Mouse (Mus musculus): ENCODE measurements at regions not wholly inside any gene's neighbourhood (a gene's known extent, or its start where the extent isn't known, plus 50 kb on each side); places are given as distances from the start of the nearest gene placed in this dataset.

DNA sequence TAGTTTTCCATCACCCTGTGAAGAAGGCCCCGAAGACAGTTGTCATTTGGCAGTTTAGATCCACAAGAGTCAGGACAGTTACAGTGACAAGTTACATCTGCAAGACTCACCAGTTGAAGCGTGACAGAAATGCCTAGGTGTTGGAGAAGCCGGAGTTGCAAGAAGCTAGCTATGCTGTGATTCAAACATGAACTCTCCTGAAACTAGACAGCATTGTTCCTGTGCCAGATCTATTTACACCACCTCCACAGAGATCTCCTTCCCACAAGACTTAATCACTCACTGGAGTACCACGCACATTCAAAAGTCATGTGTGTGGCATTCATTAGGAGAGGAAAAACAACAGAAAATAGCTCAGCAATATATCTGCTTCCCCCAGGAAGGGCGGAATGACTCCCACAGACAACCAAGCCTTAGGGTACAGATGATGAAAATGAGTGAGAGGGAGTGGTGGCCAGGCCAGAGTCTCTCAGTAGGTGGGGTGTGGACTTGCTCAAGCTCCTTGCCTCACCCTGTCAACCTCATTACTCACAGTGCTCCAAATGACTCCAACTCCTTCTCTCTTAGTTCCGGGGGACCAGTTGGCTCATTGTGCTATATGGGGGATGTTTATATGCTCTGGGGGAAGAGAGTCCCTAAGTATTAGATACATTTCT lies 679.7 kb downstream of the Epha4 start:
- ATAC-seq (replicated peaks; ENCODE audit: poor library complexity), result no peak

DNA sequence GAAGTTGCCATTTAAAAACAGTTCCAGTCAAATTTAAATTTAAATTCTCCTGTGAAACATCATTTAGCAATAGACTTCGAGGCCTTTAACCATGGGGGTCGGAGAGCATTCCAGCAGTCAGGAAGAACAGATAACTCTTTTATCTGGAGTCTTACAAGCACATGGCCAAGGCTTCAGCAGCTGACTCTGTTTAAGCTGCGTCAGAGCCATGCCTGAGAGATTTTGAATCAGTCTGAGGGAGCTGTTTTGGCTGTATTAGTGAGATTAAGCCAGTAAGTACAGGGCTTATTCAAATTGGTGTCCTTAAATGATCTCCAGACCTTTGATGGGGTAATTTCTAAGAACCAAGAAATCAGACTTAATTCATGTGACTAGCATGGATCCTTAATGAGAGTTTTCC lies 665.5 kb downstream of the Epha4 start:
- no peak for ATAC-seq (replicated peaks; ENCODE audit: poor library complexity)

DNA sequence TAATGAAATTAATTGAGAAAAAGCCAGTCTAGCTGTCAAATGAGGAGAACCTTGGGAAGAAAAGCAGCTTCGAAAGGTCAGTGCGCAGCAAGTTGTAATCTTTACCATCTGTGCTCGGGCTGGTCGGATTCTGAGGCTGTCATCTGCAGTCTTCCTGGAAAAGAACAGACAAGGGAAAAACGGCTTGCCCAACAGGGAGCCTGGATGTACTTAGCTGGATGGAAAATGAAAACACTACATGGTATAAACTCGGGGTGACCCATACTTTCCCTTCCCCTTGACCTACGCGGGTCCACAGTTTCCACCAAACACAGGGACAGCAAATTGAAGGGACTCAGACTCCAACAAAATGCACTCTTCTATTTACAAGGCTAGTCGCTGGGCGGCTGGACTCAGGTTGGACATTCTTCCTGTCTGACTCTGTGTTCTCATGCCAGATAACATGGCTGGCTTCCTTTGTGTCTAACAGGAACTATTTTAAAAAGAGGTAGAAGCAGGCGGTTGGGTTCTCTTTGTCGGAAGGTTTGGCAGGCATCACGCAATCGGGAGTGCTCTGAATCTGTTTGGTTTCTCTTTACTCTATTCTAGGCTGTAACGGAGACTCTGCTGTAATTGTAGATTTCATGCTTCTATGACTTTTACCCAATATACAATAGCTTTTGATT lies 648.5 kb downstream of the Epha4 start:
- ATAC-seq (replicated peaks; ENCODE audit: poor library complexity), result no peak

DNA sequence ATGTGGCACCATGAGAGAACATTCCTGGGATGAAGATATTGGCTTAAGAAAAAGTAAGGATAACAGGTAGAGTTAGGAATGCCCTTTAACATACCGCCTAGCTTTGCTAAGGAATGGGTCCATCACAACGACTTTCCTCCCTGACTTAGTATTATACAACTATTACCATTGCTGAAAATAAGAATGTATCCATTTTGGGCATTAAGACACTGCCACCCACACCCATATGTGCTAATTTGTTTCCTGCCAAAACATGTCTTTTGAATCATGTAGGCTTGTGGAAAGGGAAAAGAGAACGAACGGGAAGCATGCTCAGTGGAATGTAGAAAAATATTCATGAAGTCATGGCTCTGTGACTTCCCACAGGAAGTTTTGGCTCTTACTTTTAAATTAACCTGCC lies 641.7 kb downstream of the Epha4 start:
- ATAC-seq (replicated peaks; ENCODE audit: poor library complexity), result no peak

DNA sequence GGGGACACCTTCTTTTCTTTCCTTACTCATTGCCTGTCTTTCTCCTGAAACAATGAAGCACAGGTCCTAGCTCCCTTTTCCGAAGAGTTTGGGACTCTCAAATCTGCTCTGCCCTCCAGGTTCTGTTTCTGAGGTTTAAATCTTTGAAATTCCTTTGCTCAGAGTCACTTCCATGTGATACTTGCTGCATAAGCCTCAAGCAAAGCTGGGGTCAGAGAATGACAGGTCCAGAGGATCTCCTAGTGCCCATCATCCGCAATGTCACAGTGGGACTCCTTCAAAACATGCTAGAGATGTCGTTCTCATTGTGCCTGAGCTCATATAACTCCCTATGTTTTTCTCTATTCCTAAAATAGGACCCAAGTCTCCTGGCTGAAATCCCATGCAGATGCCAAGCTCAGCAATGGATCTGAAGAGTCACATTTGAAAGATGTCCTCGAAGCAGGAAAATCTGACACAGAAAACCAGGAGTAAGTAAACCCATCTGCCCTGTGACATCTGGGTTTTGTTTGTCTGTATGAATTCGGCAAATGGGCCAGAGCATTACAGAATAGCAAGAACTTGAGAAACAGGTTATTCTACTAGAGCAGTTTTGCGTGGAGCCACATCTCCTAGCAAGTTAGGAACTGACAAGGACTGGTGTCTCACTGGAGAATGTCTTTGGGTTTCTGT lies 634.6 kb downstream of the Epha4 start:
- no peak for ATAC-seq (replicated peaks; ENCODE audit: poor library complexity)

DNA sequence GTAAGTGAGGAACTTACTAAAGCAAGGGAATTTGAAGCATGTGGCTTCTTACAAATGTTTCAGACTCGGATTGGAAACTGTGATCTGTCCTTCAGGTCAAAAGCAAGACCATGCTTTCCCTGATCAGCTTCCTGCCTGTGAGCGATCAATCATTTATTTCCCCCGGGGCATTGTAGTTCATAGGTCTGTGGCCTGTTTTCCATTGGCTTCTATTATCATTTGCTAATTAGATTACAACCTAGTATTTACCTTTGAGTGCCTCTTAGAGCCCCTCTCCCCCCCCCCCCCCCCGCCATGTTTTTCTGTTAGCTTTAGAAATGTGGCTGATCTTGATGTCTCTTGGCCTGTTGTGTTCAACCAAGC lies 634.1 kb downstream of the Epha4 start:
- ATAC-seq (replicated peaks; ENCODE audit: poor library complexity), result no peak

DNA sequence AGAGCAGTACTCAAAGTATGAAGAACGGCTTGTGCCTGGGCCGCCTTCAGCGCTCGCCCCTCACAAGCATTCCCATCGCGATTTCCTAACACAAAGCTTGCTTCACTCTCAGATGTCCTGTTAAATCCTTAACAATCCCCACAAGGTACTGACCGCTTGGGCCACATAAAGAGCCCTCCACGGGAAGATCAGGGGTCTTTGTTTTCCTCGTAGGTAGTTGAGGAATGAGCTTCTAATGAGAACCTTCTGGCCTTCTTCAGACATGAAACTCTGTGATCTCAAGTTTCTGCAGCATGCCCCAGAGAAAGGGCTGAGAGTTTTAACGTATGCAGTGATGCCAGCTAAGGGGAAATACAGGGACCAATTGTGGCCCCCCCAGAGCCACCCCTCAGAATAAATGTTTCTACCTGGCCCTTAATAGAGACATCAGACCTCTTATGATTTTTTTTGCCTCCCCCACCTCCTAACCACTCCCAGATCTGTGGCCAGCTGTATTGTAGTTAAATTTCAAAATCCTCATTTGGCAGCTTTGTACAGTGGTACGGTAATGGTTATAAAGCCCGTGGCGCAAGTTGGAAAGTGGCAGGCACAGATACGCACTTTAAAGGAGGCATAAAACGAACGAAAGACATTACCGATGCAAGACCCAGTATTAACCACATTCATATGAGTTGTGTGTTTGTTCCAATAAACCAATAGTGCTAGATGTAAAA lies 618.6 kb downstream of the Epha4 start:
- no peak for ATAC-seq (replicated peaks; ENCODE audit: poor library complexity)

DNA sequence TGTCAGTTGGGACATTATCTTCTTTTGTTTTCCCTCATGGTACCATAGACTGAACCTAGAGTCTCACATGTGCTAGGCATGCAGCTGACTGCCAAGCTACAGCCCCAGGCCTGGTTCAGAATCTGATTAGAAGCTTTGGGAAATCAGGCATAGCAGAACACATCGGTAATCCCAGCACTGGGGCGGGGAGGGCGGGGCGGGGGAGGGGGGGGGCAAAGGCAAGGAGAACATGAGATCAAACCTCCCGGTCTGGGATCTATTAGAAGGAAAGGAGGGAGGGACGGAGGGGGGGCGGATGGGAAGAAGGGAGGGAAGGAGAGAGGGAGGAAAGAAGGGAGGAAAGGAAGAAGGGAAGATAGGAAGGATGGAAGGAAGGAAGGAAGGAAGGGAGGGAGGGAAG lies 617.5 kb downstream of the Epha4 start:
- ATAC-seq (replicated peaks; ENCODE audit: poor library complexity), result no peak

DNA sequence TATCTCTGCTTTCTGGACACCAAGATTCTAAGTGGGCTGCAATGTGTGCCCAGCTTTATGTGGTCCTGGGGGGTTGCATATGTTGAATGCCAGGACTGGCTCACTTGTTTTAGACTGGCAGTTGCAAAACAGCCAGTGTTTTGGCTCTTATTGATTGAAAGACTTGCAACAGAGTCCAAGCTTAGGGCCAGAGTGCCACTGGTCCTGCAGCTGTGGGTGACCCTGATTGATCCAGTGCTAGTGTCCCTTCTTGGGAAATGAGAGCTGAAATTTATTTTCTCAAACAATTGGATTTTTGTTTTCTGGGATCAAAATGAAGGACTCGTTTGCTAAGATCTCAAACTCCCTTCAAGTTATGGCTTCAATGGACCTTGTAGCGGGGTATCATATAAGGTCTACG lies 603.4 kb downstream of the Epha4 start:
- ATAC-seq (replicated peaks; ENCODE audit: poor library complexity), result no peak

DNA sequence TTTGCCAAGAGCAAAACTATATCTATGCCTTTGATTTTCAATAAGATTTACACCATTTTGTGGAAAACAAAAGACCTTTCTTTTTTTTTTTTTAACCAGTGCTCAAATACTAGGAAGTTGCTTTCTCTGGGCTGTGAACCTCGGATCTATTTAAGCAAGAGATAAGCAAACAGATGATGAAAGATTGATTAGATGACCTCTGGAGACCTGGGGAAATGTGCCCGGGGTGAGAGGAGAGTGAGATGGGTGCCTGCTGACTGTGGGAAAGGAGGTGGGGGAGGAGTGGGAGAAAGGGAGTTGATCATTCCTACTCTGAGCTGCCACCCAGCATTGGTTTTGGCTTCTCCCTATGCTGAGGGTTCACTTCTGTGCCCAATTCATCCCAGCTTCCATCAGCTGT lies 595.3 kb downstream of the Epha4 start:
- no peak for ATAC-seq (replicated peaks; ENCODE audit: poor library complexity)

DNA sequence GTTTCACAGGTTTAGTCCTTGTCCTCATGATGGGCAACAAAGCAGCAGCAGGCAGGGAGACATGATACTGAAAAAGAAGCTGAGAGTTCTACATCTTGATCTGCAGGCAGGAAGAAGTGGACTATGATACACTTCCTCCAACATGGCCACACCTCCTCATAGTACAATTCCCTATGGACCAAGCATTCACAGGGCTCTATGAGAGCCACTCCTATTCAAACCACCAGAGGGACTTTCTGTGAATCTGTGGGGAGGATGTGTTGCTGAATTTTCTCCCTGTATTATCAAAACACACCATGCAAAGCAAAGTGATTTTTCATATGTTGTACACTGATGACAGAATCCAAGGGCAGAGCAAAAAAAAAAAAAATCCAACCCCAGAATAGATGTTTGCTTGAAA lies 594.3 kb downstream of the Epha4 start:
- no peak for ATAC-seq (replicated peaks; ENCODE audit: poor library complexity)

DNA sequence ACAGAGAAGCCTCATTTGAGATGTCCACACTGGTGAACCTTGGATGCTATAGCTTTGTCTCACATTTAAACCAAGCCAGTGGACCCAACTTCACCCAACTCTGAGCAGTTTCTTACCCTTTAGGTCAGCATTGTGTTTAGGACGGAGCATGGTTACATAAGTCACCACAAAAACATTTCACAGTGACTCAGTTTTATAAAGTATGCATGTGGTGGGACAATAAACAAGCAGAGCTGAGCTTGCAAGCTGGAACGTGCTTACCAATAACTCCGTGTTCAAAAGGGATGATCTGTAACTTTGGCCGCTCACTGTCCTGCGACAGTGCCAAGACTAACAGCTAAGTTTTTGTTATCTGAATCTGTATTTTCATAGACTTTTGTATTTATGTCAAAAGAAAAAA lies 587.8 kb downstream of the Epha4 start:
- ATAC-seq (replicated peaks; ENCODE audit: poor library complexity), result no peak

DNA sequence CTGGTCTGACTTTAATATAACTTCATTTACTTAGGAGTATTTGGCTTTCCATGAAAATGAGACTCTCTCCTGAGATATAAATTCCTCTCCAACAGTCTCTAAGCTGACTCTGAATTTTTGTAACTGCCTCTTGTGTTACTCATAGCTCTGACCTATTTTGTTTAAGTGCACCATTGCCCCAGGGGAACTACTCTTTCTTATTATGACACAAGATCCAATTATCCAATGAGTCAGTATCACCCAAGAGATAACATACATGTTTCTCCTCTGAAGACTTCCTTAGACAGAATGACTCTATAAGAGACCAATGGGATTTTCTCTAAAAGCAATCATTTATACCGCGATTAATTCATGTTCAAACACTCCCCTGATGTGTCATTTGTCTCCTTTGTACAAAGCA lies 586.9 kb downstream of the Epha4 start:
- ATAC-seq (replicated peaks; ENCODE audit: poor library complexity), result no peak

DNA sequence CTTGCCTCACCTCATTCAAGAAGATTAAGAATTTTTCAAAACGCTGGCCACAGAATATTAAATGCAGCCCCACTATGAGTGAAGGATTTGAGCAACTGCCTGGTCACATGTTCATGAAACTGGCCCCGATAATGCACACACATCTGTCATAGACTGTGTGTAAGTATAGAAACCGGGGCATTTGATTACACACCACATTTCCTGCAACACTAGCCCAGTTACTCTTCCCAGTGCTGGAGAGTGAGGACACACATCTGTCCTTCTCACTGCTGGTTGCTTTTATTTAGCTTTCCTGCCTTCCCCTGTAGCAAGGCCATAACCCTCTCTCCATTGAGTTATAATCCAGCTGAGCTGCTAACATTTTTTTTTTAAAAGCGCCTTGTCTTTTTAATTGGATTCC lies 581.4 kb downstream of the Epha4 start:
- no peak for ATAC-seq (replicated peaks; ENCODE audit: poor library complexity)

DNA sequence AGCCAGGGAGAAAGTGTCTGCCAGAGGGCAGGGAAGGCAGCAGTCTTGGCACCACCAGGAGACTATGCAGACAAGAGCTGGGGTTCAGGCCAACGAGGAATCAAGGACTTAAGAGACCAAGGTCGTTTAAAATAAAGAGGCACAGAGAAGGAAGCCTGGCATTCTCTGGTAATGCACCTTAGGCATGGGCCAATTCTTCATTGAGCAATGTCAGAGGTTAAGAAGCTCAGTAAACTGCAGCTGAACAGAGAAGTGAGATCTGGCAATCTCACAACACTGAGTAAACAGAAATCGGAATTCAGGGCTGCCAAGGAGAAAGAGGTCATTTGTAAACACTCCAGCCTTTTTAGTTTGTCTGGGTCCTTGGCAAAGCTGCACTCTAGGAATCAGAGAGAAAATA lies 572.2 kb downstream of the Epha4 start:
- no peak for ATAC-seq (replicated peaks; ENCODE audit: poor library complexity)

DNA sequence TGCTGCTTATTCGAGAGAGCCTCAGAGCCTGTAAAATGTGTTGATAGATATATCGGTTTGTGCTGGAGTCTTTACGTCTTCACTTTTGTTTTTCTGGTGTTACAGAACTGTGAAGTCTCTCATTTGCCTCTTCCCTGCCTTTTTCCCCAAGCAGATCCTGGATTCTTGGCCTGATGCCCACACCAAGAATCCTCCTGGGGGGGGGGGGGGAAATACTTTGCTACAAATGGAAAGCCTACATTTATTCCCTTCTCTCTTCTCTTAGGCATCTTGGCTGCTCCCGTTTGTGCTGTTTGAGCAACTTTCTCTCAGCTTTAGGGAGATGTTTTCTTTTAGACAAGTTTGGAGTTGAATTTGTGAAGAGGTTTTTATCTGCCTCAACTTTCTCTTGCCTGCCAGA lies 570.8 kb downstream of the Epha4 start:
- no peak for ATAC-seq (replicated peaks; ENCODE audit: poor library complexity)

DNA sequence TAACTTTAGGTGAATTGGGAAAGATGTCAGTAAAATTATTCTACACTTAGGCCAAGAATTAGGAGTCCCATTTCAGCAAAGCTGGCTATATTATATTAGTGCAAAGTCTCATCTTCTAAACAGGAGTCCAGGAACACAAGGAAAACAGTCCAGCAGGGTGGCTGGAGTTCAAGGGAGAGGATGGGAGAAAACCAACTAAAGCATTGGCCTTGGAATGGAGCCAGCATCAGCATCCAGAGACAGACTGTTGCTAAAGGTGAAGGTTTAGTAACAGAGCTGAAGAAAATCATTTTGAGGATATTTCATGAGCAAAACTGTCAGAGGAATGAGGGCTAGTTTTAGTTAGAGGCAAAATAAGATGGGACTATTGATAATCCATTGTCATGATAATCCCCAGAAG lies 559.9 kb downstream of the Epha4 start:
- ATAC-seq (replicated peaks; ENCODE audit: poor library complexity), result no peak

DNA sequence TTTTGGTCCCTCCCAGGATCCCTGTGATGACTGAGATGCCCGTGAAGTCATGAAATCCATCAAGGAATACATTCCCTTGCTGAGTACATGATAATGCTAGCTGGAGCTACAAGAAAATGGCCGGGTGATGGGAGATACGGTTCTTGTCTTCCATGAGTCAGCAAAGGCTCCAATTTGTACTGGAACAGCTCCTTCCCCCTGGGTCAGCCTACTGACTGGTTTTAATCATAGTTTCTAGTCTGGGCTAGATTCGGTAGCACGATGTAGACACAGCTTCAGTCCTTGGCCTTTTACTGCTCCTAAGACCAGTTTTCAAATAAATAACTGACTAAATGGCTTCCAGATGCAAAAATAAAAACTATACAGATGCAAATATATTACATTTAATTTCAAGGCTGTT lies 557.5 kb downstream of the Epha4 start:
- ATAC-seq (replicated peaks; ENCODE audit: poor library complexity), result no peak

DNA sequence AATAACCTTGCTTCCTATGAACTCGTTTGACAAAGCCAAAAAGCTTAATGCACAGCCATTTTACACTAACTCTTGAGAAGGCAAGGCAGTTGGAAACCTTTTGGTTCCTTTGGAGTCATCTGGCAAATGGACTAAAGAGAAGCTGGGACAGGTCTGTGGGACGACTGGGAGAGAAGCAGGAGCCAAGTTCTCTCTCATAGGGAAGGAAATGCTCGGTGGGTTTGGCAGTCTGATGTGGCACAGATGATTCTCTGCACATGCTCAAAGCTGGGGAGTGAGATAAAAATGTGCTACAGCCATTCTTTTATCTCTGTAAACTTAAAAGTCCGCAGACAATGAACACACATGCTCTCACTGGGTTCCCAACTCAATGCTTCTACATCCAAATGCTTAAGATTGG lies 556.2 kb downstream of the Epha4 start:
- no peak for ATAC-seq (replicated peaks; ENCODE audit: poor library complexity)

DNA sequence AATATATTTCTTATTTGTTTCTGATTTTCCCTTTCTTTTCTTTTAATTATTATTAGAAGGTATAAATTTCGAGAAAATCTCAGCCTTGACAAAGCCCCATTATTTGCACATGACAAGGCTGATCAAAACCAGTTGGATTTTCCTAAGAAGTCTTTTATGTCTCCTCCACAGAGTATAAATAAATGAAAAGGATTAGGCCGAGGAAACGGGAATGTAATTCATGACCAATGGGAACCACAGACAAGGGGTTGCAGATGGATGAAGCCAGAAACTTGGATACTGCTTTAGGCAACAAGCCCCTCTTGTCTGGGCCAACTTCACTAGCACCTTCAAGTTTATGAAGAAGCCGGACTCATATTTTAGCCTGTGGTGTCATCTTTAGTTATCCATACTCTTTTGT lies 542.4 kb downstream of the Epha4 start:
- ATAC-seq (replicated peaks; ENCODE audit: poor library complexity), result no peak

DNA sequence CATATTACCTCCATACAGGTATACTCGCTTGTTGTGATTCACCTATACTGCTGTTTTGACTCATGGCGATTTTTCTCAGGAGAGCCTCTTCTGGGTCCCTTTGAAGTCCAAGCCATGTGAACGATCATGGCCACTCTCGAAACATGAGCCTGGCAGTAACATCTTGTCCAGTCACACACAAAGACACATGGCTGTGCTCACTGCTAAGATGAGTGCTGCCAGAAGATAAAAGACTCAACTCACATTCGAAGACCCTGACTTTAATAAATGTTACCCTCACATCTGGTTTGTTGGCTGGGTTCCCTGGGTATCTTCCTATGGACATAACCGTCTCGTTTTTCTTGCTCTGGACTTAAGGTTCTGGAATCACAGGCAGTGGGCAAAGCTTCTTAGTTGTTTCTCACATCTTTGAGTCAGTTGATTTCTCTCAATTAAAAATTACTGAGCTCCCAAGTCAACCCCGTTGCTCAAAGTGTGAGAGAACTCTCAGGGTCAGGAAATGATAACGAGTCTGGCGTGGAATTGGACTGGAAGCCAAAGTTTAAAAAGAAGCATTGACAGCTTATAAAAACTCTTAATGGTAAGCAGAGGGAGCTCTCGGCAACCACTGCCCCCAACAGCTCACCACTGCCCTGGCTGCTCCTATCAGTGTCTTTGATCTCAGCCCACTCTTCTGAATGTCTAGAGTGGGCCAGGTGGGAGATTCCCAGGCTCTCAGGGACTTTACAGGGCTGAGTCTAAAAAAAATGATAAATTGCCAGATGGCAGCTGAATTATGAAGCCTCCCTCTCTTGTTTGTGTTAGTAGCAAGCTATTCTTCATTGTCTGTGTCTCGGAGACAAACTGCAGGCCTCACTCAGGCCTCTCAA lies 539.6 kb downstream of the Epha4 start:
- ATAC-seq (replicated peaks; ENCODE audit: poor library complexity), result no peak

Data from megakaryocyte progenitor cell, adult 5-6 weeks (primary cell).